Mouse (Mus musculus) MEL (cell line): ENCODE measurements at regions not wholly inside any gene's neighbourhood (a gene's known extent, or its start where the extent isn't known, plus 50 kb on each side); places are given as distances from the start of the nearest gene placed in this dataset.

Experiments used
- DNase-seq: peaks from one replicate; pipeline ENCODE4 v3.0.0; 2011; ENCODE audit warnings: low read depth, low spot score
- H3K27ac ChIP-seq: 2 replicates; pipeline ENCODE4 v1.5.1; 2012; ENCODE audit warnings: low read depth, mild to moderate bottlenecking, control low read depth, low read length, moderate library complexity; ENCODE audit not compliant: control insufficient read depth
- H3K27me3 ChIP-seq, 2 experiments: fragments of 150-350 bp in 1 of 2; sonication (generic) in 1 of 2; 2 replicates each; pipeline ENCODE4 v1.6.1; 2012; ENCODE audit warnings: low read length in 2 of 2, mild to moderate bottlenecking in 2 of 2, improper control_type of control experiment in 1 of 2, moderate library complexity in 1 of 2; ENCODE audit not compliant: insufficient read depth in 2 of 2, control insufficient read depth in 1 of 2
- H3K36me3 ChIP-seq, 2 experiments: 2 replicates each; pipeline ENCODE4 v1.6.1; 2012 to 2014; ENCODE audit warnings: low read length in 2 of 2, improper control_type of control experiment in 1 of 2, inconsistent platforms in 1 of 2, mild to moderate bottlenecking in 1 of 2; ENCODE audit not compliant: insufficient read depth in 2 of 2, control insufficient read depth in 1 of 2
- H3K4me1 ChIP-seq, 2 experiments: fragments of 150-350 bp in 1 of 2; sonication (generic) in 1 of 2; 2 replicates each; pipeline ENCODE4 v1.6.1; 2012; ENCODE audit warnings: low read length in 2 of 2, improper control_type of control experiment in 1 of 2, mild to moderate bottlenecking in 1 of 2; ENCODE audit not compliant: insufficient read depth in 2 of 2, control insufficient read depth in 1 of 2
- H3K4me3 ChIP-seq, 2 experiments: fragments of 150-350 bp in 1 of 2; sonication (generic) in 1 of 2; 2 replicates each; pipeline ENCODE4 v1.5.1; 2012; ENCODE audit warnings: low read depth in 2 of 2, low read length in 2 of 2, mild to moderate bottlenecking in 2 of 2, moderate library complexity in 2 of 2, control low read depth in 1 of 2, improper control_type of control experiment in 1 of 2; ENCODE audit not compliant: control insufficient read depth in 1 of 2, insufficient read depth in 1 of 2
- H3K79me2 ChIP-seq: 2 replicates; pipeline ENCODE4 v1.6.1; 2012; ENCODE audit warnings: mild to moderate bottlenecking, low read length, moderate library complexity; ENCODE audit not compliant: control insufficient read depth, poor library complexity, insufficient read depth
- H3K9ac ChIP-seq: 2 replicates; pipeline ENCODE4 v1.6.1; 2012; ENCODE audit warnings: low read depth, mild to moderate bottlenecking, control low read depth, low read length, moderate library complexity; ENCODE audit not compliant: control insufficient read depth, poor library complexity, severe bottlenecking
- H3K9me3 ChIP-seq: fragments of 150-350 bp; sonication (generic); replicated peaks from 2 replicates; pipeline ENCODE4 v1.6.1; 2012; ENCODE audit warnings: mild to moderate bottlenecking, low read length, improper control_type of control experiment, moderate library complexity; ENCODE audit not compliant: insufficient read depth
- CHD1 ChIP-seq: IDR thresholded peaks from 2 replicates; pipeline ENCODE4 v1.6.1; 2012; ENCODE audit warnings: low read depth, mild to moderate bottlenecking, inconsistent platforms, low read length, improper control_type of control experiment
- CHD2 ChIP-seq: IDR thresholded peaks from 2 replicates; pipeline ENCODE4 v1.6.1; 2011; ENCODE audit warnings: low read length, improper control_type of control experiment
- CTCF ChIP-seq, 3 experiments: IDR thresholded peaks in 2 of 3; conservative IDR thresholded peaks in 1 of 3; 2 replicates each; pipeline ENCODE4 v1.5.1; 2011 to 2012; ENCODE audit warnings: low read length in 3 of 3, low read depth in 2 of 3, mild to moderate bottlenecking in 2 of 3, improper control_type of control experiment in 1 of 3, inconsistent platforms in 1 of 3, mixed read lengths in 1 of 3, moderate library complexity in 1 of 3; ENCODE audit not compliant: control insufficient read depth in 1 of 3, insufficient read depth in 1 of 3, poor library complexity in 1 of 3, severe bottlenecking in 1 of 3
- ELF1 ChIP-seq: IDR thresholded peaks from 2 replicates; pipeline ENCODE4 v1.6.1; 2014; ENCODE audit warnings: low read depth, mild to moderate bottlenecking, inconsistent platforms, low read length, improper control_type of control experiment, moderate library complexity
- EP300 ChIP-seq, 2 experiments: IDR thresholded peaks; 2 replicates each; pipeline ENCODE4 v1.6.1; 2011; ENCODE audit warnings: improper control_type of control experiment in 2 of 2, low read length in 2 of 2, low read depth in 1 of 2, mild to moderate bottlenecking in 1 of 2
- ETS1 ChIP-seq: IDR thresholded peaks from 2 replicates; pipeline ENCODE4 v1.6.1; 2012; ENCODE audit warnings: low read depth, mild to moderate bottlenecking, inconsistent platforms, low read length, improper control_type of control experiment, moderate library complexity
- GATA1 ChIP-seq: IDR thresholded peaks from 2 replicates; pipeline ENCODE4 v1.6.1; 2011; ENCODE audit warnings: low read depth, low read length, improper control_type of control experiment
- KAT2A ChIP-seq: conservative IDR thresholded peaks from 2 replicates; pipeline ENCODE4 v1.6.1; 2012; ENCODE audit warnings: low read depth, low read length, improper control_type of control experiment, inconsistent platforms
- MEF2A ChIP-seq: IDR thresholded peaks from 2 replicates; pipeline ENCODE4 v1.6.1; 2014; ENCODE audit warnings: low read depth, mild to moderate bottlenecking, inconsistent platforms, low read length, improper control_type of control experiment; ENCODE audit not compliant: poor library complexity, insufficient replicate concordance, severe bottlenecking; ENCODE audit errors: extremely low read depth
- NRF1 ChIP-seq: IDR thresholded peaks from 2 replicates; pipeline ENCODE4 v1.6.1; 2014; ENCODE audit warnings: low read depth, mild to moderate bottlenecking, inconsistent platforms, low read length, improper control_type of control experiment, moderate library complexity; ENCODE audit not compliant: poor library complexity, insufficient read depth, severe bottlenecking
- POLR2A ChIP-seq, 2 experiments: IDR thresholded peaks; 2 replicates each; pipeline ENCODE4 v1.6.1; 2011 to 2012; ENCODE audit warnings: low read length in 2 of 2, mild to moderate bottlenecking in 2 of 2, control low read depth in 1 of 2, improper control_type of control experiment in 1 of 2, low read depth in 1 of 2, moderate library complexity in 1 of 2; ENCODE audit not compliant: control insufficient read depth in 1 of 2, insufficient read depth in 1 of 2, poor library complexity in 1 of 2
- RCOR1 ChIP-seq: IDR thresholded peaks from 2 replicates; pipeline ENCODE4 v1.6.1; 2012; ENCODE audit warnings: low read depth, mild to moderate bottlenecking, inconsistent platforms, low read length, improper control_type of control experiment
- SMC3 ChIP-seq: IDR thresholded peaks from 2 replicates; pipeline ENCODE4 v1.6.1; 2011; ENCODE audit warnings: low read depth, low read length, improper control_type of control experiment
- TAL1 ChIP-seq: IDR thresholded peaks from 2 replicates; pipeline ENCODE4 v1.6.1; 2012; ENCODE audit warnings: mild to moderate bottlenecking, inconsistent platforms, low read length, moderate library complexity, mixed read lengths
- TBP ChIP-seq: IDR thresholded peaks from 2 replicates; pipeline ENCODE4 v1.8.0; 2011; ENCODE audit warnings: low read depth, low read length, improper control_type of control experiment
- TCF12 ChIP-seq: IDR thresholded peaks from 2 replicates; pipeline ENCODE4 v1.6.1; 2014; ENCODE audit warnings: low read depth, mild to moderate bottlenecking, inconsistent platforms, low read length, improper control_type of control experiment, moderate library complexity
- USF1 ChIP-seq: IDR thresholded peaks from 2 replicates; pipeline ENCODE4 v1.6.1; 2014; ENCODE audit warnings: low read depth, mild to moderate bottlenecking, inconsistent platforms, low read length, improper control_type of control experiment, moderate library complexity
- ZC3H11A ChIP-seq: IDR thresholded peaks from 2 replicates; pipeline ENCODE4 v1.6.1; 2012; ENCODE audit warnings: low read depth, mild to moderate bottlenecking, inconsistent platforms, low read length, improper control_type of control experiment
- ZMIZ1 ChIP-seq: IDR thresholded peaks from 2 replicates; pipeline ENCODE4 v1.6.1; 2012; ENCODE audit warnings: low read depth, mild to moderate bottlenecking, inconsistent platforms, low read length, improper control_type of control experiment, moderate library complexity
- ZNF384 ChIP-seq: IDR thresholded peaks from 2 replicates; pipeline ENCODE4 v1.6.1; 2012; ENCODE audit warnings: low read depth, mild to moderate bottlenecking, inconsistent platforms, low read length, improper control_type of control experiment

GRCm38 (mm10) chr3:18707730-18708129, 759.5 kb downstream of the Cypt12 start:
- no peak overlapping the region for H3K4me3 ChIP-seq
- no peak overlapping the region for H3K27ac ChIP-seq
- no peaks in the 10 kb centered on the region for H3K9me3 ChIP-seq
- no peaks in the 10 kb centered on the region for H3K79me2 ChIP-seq
- no peaks in the 10 kb centered on the region for H3K4me1 ChIP-seq
- no peaks in the 10 kb centered on the region for H3K36me3 ChIP-seq
- H3K27me3 ChIP-seq: no peaks in the 10 kb centered on the region
- TF ChIP-seq CHD1 (no peak), POLR2A (IDR thresholded peaks at IDR 0.05; ENCODE audit: control insufficient read depth in 1 of 2, insufficient read depth in 1 of 2, low read depth in 1 of 2, low read length in 2 of 2, poor library complexity in 1 of 2) (no peak), RCOR1 (no peak), ELF1 (no peak), SMC3 (no peak), GATA1 (no peak)
- DNase-seq: no peak
- H3K9ac ChIP-seq: no peak overlapping the region

- Histone ChIP-seq H3K27me3 (no peaks in the 10 kb centered on the region), H3K36me3 (no peaks in the 10 kb centered on the region), H3K9ac (no peak overlapping the region)
- TF ChIP-seq MEF2A (no peak), CHD2 (no peak), CHD1 (no peak), TAL1 (no peak), ZMIZ1 (no peak), TCF12 (no peak), NRF1 (no peak), ZNF384 (no peak), GATA1 (no peak), KAT2A (no peak), USF1 (no peak), TBP (no peak), EP300 (IDR thresholded peaks at IDR 0.05; ENCODE audit: low read depth in 1 of 2, low read length in 2 of 2) (no peak), ZC3H11A (no peak), CTCF (IDR thresholded peaks at IDR 0.05 in 2 of 3, conservative IDR thresholded peaks at IDR 0.05 in 1 of 3; ENCODE audit: control insufficient read depth in 1 of 3, insufficient read depth in 1 of 3, low read depth in 2 of 3, low read length in 3 of 3, poor library complexity in 1 of 3, severe bottlenecking in 1 of 3) (no peak), RCOR1 (no peak), ETS1 (no peak)
- TF ChIP-seq, all 39 proteins: peak for 0
- Histone ChIP-seq H3K4me3 (no peak overlapping the region), H3K27ac (no peak overlapping the region), H3K9me3 (no peaks in the 10 kb centered on the region), H3K4me1 (no peaks in the 10 kb centered on the region), H3K79me2 (no peaks in the 10 kb centered on the region)
- DNase-seq: no peak
Observed at GRCm38 (mm10) chr3:18711661-18712060, 763.5 kb downstream of the Cypt12 start.
